8 mouse cellular contexts compared by ENCODE assay signal in genomic region chr13:6633524-6633923, GRCm38 (mm10). TPM values are rescaled to one million over a fixed set of nuclear protein-coding genes. Genes with fewer than 3 reads are reported as not detected.
DNase-seq lines count a peak whose midpoint lies in the region; ATAC-seq lines count a peak whose summit lies in the region.

No protein-coding gene starts in this region.

- DNase-seq in spleen, adult 12 weeks (ENCODE audit: low spot score), result peak; percentile 21
- no peak for DNase-seq in spleen, postnatal 4 days (ENCODE audit: low spot score in 2 of 2)
- peak; percentile 71 for DNase-seq in kidney, postnatal 10 days
- DNase-seq in skeletal muscle tissue, adult 2 months (ENCODE audit: low read depth, low spot score), result peak; percentile 30
- DNase-seq in Muller cell, postnatal 12 days (ENCODE audit: inconsistent ontology term), result no peak
- no peak for DNase-seq in midbrain, embryonic 10.5 days (ENCODE audit: low spot score)

- H3K36me3 ChIP-seq in midbrain, embryonic 10.5 days, result no peaks in the 10 kb centered on the region

- ATAC-seq in granulocyte monocyte progenitor cell, adult 5-6 weeks (replicated peaks; ENCODE audit: poor library complexity, severe bottlenecking), result peak; percentile 36
- no peak for ATAC-seq in erythroid progenitor cell, adult 5-6 weeks (replicated peaks; ENCODE audit: low FRiP score, poor library complexity, severe bottlenecking)

- no peaks in the 10 kb centered on the region for H3K9me3 ChIP-seq in midbrain, embryonic 10.5 days (replicated peaks)

- no peak overlapping the region for H3K27ac ChIP-seq in midbrain, embryonic 10.5 days (replicated peaks)

- H3K4me1 ChIP-seq in midbrain, embryonic 10.5 days, result peaks cover 13% of the 10 kb centered on the region; the same call in 1 of the 2 replicates

- no peak overlapping the region for H3K4me3 ChIP-seq in midbrain, embryonic 10.5 days

- H3K27me3 ChIP-seq in midbrain, embryonic 10.5 days (ENCODE audit: low read depth, poor library complexity, severe bottlenecking), result no peaks in the 10 kb centered on the region

- 82% methylated on average over 7 of the region's 7 CpGs for WGBS in midbrain, embryonic 10.5 days

RNA-seq across cellular contexts. Expression of gene Pfkp, which starts 15.1 kb away (rescaled TPM):
- 39.4 and 54.3 TPM in 2 replicates for total RNA-seq in granulocyte monocyte progenitor cell, adult 5-6 weeks (2014; fragmentation: Nextera tagmentation)
- 101 and 108 TPM in 2 replicates for total RNA-seq in granulocyte monocyte progenitor cell, adult 5-6 weeks (2017)
- total RNA-seq in erythroid progenitor cell, adult 5-6 weeks (2015; ENCODE audit: low replicate concordance), result 7.9 and 14.7 TPM in 2 replicates
- 4.0 and 4.2 TPM in 2 replicates for total RNA-seq in erythroid progenitor cell, adult 5-6 weeks (2017; ENCODE audit: low replicate concordance)
- 18.0 and 25.3 TPM in 2 replicates for polyA plus RNA-seq in midbrain, embryonic 10.5 days (2016; fragmentation: Nextera tagmentation; extraction: Ambion mirVana)

Comparison
In these comparisons a context has a peak if more than half of its experiments do, and no peak if none do; other contexts are left out.
1. DNase-seq: peak in spleen, adult 12 weeks (single experiment), kidney, postnatal 10 days (single experiment) and skeletal muscle tissue, adult 2 months (single experiment); none in spleen, postnatal 4 days (0 of 2), Muller cell, postnatal 12 days (single experiment) and midbrain, embryonic 10.5 days (single experiment).